Mouse (Mus musculus): ENCODE results near the gene Rprd1b.

DNA sequence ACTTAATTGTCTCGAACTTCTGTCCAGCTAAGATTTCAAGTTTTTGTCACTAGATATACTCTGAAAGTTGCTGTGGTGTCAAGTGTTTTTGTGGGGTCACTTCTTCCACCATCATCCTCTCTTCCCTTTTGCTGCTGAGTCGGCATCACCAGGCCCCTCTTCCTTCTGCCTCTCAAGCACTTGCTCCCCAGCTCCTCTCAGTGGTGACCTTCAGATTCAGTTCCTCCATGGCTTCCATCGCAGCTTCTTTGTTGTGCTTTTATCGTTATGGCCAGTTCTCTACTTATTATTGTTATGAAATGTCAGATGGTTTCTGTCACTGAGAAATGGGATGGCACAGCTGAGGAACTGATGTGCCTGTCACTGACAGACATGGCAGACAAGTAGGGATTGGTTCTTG is 17.9 kb downstream of the Rprd1b start:
- no peak for TF ChIP-seq CTCF (IDR thresholded peaks at IDR 0.05; ENCODE audit: insufficient read depth, low read depth, low read length)
- no peak for TF ChIP-seq POLR2A (IDR thresholded peaks at IDR 0.05; ENCODE audit: insufficient read depth, low read depth, low read length)
